ENCODE assay signal across 13 mouse cellular contexts in genomic region chr11:63968388-63969035, GRCm38 (mm10). TPM values are rescaled to one million over a fixed set of nuclear protein-coding genes. Genes with fewer than 3 reads are reported as not detected.
DNase-seq lines count a peak whose midpoint lies in the region; ATAC-seq lines count a peak whose summit lies in the region.
"Had no signal": no experiment of that assay in that cellular context is flagged by ENCODE, and none has a peak within 500 bp of the region (broad histone marks: within the 10 kb centered on the region; RNA-seq: fewer than 3 reads in every experiment).

No protein-coding gene starts in this region.

- H3K9me3 ChIP-seq in hindbrain, embryonic 10.5 days, result no peaks in the 10 kb centered on the region
- H3K9me3 ChIP-seq in hindbrain, embryonic 11.5 days (ENCODE audit: control insufficient read depth, low read length), result no peaks in the 10 kb centered on the region
- H3K9me3 ChIP-seq in forebrain, embryonic 12.5 days, result no peaks in the 10 kb centered on the region
- no peaks in the 10 kb centered on the region for H3K9me3 ChIP-seq in liver, embryonic 16.5 days (replicated peaks; ENCODE audit: control insufficient read depth, low read length)

- H3K4me1 ChIP-seq in hindbrain, embryonic 10.5 days (replicated peaks), result peaks cover 16% of the 10 kb centered on the region
- H3K4me1 ChIP-seq in hindbrain, embryonic 11.5 days (replicated peaks; ENCODE audit: control insufficient read depth, insufficient read depth, low read length), result 0 out of 2 replicates have a peak, but pooled peaks cover 4% of the 10 kb centered on the region
- peaks cover 23% of the 10 kb centered on the region for H3K4me1 ChIP-seq in forebrain, embryonic 12.5 days
- H3K4me1 ChIP-seq in liver, embryonic 16.5 days (ENCODE audit: control insufficient read depth, low read depth, low read length), result peaks cover 10% of the 10 kb centered on the region

- H3K9ac ChIP-seq in hindbrain, embryonic 11.5 days (ENCODE audit: low read depth, low read length), result no peak overlapping the region; the same call in 1 of the 2 replicates
- no peak overlapping the region for H3K9ac ChIP-seq in forebrain, embryonic 12.5 days
- no peak overlapping the region for H3K9ac ChIP-seq in liver, embryonic 16.5 days (ENCODE audit: low read depth, low read length)

- no peaks in the 10 kb centered on the region; the same call in 1 of the 2 replicates for H3K27me3 ChIP-seq in hindbrain, embryonic 10.5 days (ENCODE audit: insufficient read depth, poor library complexity, severe bottlenecking)
- H3K27me3 ChIP-seq in hindbrain, embryonic 11.5 days (ENCODE audit: control insufficient read depth, insufficient read depth, low read length), result no peaks in the 10 kb centered on the region
- H3K27me3 ChIP-seq in forebrain, embryonic 12.5 days, result no peaks in the 10 kb centered on the region
- H3K27me3 ChIP-seq in liver, embryonic 16.5 days (ENCODE audit: control insufficient read depth, insufficient read depth, low read depth, low read length), result no peaks in the 10 kb centered on the region
- H3K27me3 ChIP-seq: Patski had no signal

- no peak for DNase-seq in hindbrain, embryonic 10.5 days (ENCODE audit: low spot score)
- DNase-seq in hindbrain, embryonic 11.5 days (ENCODE audit: low spot score), result no peak
- DNase-seq in retina, embryonic 14.5 days (ENCODE audit: low spot score), result peak; percentile 34
- DNase-seq in lung, adult 18-20 months, result no peak
- DNase-seq in layer of hippocampus, adult 8-10 months (ENCODE audit: low spot score in 2 of 2), result no peak
- DNase-seq in ovary, postnatal 10 days (ENCODE audit: low spot score), result no peak
- DNase-seq: adrenal gland, postnatal 36 days; B cell, adult 2 months had no signal

- H3K36me3 ChIP-seq in hindbrain, embryonic 10.5 days, result peaks cover 15% of the 10 kb centered on the region
- no peaks in the 10 kb centered on the region for H3K36me3 ChIP-seq in hindbrain, embryonic 11.5 days (ENCODE audit: control insufficient read depth, insufficient read depth, low read length)
- H3K36me3 ChIP-seq in forebrain, embryonic 12.5 days (replicated peaks), result 0 out of 2 replicates have a peak, but pooled peaks cover 5% of the 10 kb centered on the region
- H3K36me3 ChIP-seq in liver, embryonic 16.5 days (ENCODE audit: control insufficient read depth, insufficient read depth), result no peaks in the 10 kb centered on the region; the same call in 1 of the 2 replicates

- H3K4me2 ChIP-seq in hindbrain, embryonic 11.5 days (replicated peaks; ENCODE audit: low read depth, low read length), result no peak overlapping the region
- no peak overlapping the region for H3K4me2 ChIP-seq in forebrain, embryonic 12.5 days
- no peak overlapping the region for H3K4me2 ChIP-seq in liver, embryonic 16.5 days (ENCODE audit: low read depth, low read length)
- H3K4me2 ChIP-seq: heart, embryonic 11.5 days had no signal

- H3K27ac ChIP-seq in hindbrain, embryonic 10.5 days, result peak overlapping the region; percentile 62
- H3K27ac ChIP-seq in hindbrain, embryonic 11.5 days (ENCODE audit: low read depth, low read length), result no peak overlapping the region
- peak overlapping the region; percentile 59 for H3K27ac ChIP-seq in forebrain, embryonic 12.5 days
- peak overlapping the region; percentile 51; the same call in 1 of the 2 replicates for H3K27ac ChIP-seq in liver, embryonic 16.5 days (ENCODE audit: low read length)

- no peak for ATAC-seq in hindbrain, embryonic 11.5 days (ENCODE audit: low FRiP score)
- ATAC-seq in forebrain, embryonic 12.5 days (ENCODE audit: low FRiP score), result no peak
- peak; percentile 52; the same call in 1 of the 2 replicates for ATAC-seq in liver, embryonic 16.5 days (ENCODE audit: low read depth)
- ATAC-seq: intestine, embryonic 16.5 days; Patski had no signal

- 50% methylated on average over 3 of the region's 3 CpGs for WGBS in hindbrain, embryonic 10.5 days
- WGBS in hindbrain, embryonic 11.5 days, result 35% methylated on average over 3 of the region's 3 CpGs
- 31% methylated on average over 3 of the region's 3 CpGs for WGBS in forebrain, embryonic 12.5 days
- WGBS in liver, embryonic 16.5 days (ENCODE audit: insufficient replicate concordance), result 31% methylated on average over 3 of the region's 3 CpGs

- no peak overlapping the region for H3K4me3 ChIP-seq in hindbrain, embryonic 10.5 days
- H3K4me3 ChIP-seq in hindbrain, embryonic 11.5 days (ENCODE audit: low read depth, low read length), result no peak overlapping the region
- no peak overlapping the region for H3K4me3 ChIP-seq in forebrain, embryonic 12.5 days (replicated peaks)
- H3K4me3 ChIP-seq in liver, embryonic 16.5 days (ENCODE audit: low read depth, low read length), result no peak overlapping the region

RNA-seq across cellular contexts. Expression of gene Hs3st3b1, which starts 46.4 kb away (rescaled TPM):
- polyA plus RNA-seq in hindbrain, embryonic 10.5 days (2016; fragmentation: Nextera tagmentation; extraction: Ambion mirVana), result 13.1 and 13.4 TPM in 2 replicates
- polyA plus RNA-seq in hindbrain, embryonic 11.5 days (2014; fragmentation: Nextera tagmentation; extraction: Ambion mirVana), result 8.9 and 10.8 TPM in 2 replicates
- 8.8 and 9.2 TPM in 2 replicates for polyA plus RNA-seq in forebrain, embryonic 12.5 days (2016; fragmentation: Nextera tagmentation; extraction: Ambion mirVana)
- 14.5 and 15.5 TPM in 2 replicates for polyA plus RNA-seq in liver, embryonic 16.5 days (2015; fragmentation: Nextera tagmentation; extraction: Ambion mirVana)
- 1 to 10 TPM in 2 of 4 experiments, under 1 TPM in 2; 0.45 to 1.6 (median 0.90) TPM for total RNA-seq in layer of hippocampus, adult 8-10 months (2022)
